Mouse (Mus musculus): ENCODE measurements around the gene Rabl2. TPM values are rescaled to one million over a fixed set of nuclear protein-coding genes. Genes with fewer than 3 reads are reported as not detected.

Gene Rabl2
- total RNA-seq (2022): 10 to 100 TPM; 27.2 to 41.2 (median 32.7) TPM

GRCm38 (mm10) chr15:89591723-89592455, at the start of gene Rabl2:
Gene Rabl2 (minus strand): TSS chr15:89591923.
- DNase-seq (ENCODE audit: low spot score in 2 of 2): peak; percentile 75 to 81

- peak; percentile 48 to 84 for DNase-seq (ENCODE audit: low spot score in 2 of 2)
These were observed 31.9 kb upstream of the Rabl2 start for GRCm38 (mm10) chr15:89623626-89623959.

GRCm38 (mm10) chr15:89622959-89623625, 31.4 kb upstream of the Rabl2 start:
- no peak for DNase-seq (ENCODE audit: low spot score in 2 of 2)

GRCm38 (mm10) chr15:89622312-89622958, 30.7 kb upstream of the Rabl2 start:
- DNase-seq (ENCODE audit: low spot score in 2 of 2): peak in 1 of 2 experiments; percentile 59

- no peak for DNase-seq (ENCODE audit: low spot score in 2 of 2)
These were observed 16.2 kb upstream of the Rabl2 start for GRCm38 (mm10) chr15:89607888-89608287.

- no peak for DNase-seq (ENCODE audit: low spot score in 2 of 2)
These were observed 15.8 kb upstream of the Rabl2 start for GRCm38 (mm10) chr15:89607480-89607879.

- DNase-seq (ENCODE audit: low spot score in 2 of 2): no peak
These were observed 14.3 kb upstream of the Rabl2 start for GRCm38 (mm10) chr15:89605822-89606570.

- DNase-seq (ENCODE audit: low spot score in 2 of 2): no peak
These were observed 825 bp upstream of the Rabl2 start for GRCm38 (mm10) chr15:89592548-89592947.

- DNase-seq (ENCODE audit: low spot score in 2 of 2): no peak
These were observed 406 bp downstream of the Rabl2 start for GRCm38 (mm10) chr15:89591317-89591716.

- no peak for DNase-seq (ENCODE audit: low spot score in 2 of 2)
These were observed 2.6 kb downstream of the Rabl2 start for GRCm38 (mm10) chr15:89589146-89589545.

- no peak for DNase-seq (ENCODE audit: low spot score in 2 of 2)
These were observed 6.1 kb downstream of the Rabl2 start for GRCm38 (mm10) chr15:89585631-89586030.

GRCm38 (mm10) chr15:89585101-89585500, 6.6 kb downstream of the Rabl2 start:
- no peak for DNase-seq (ENCODE audit: low spot score in 2 of 2)

GRCm38 (mm10) chr15:89582494-89582893, 9.2 kb downstream of the Rabl2 start:
- no peak for DNase-seq (ENCODE audit: low spot score in 2 of 2)

GRCm38 (mm10) chr15:89572147-89572546, 19.6 kb downstream of the Rabl2 start:
- no peak for DNase-seq (ENCODE audit: low spot score in 2 of 2)

GRCm38 (mm10) chr15:89568114-89568513, 23.6 kb downstream of the Rabl2 start, which contains the start of gene Acr:
Gene Acr (plus strand): TSS chr15:89568326.
- no peak for DNase-seq (ENCODE audit: low spot score in 2 of 2)

- DNase-seq (ENCODE audit: low spot score in 2 of 2): no peak
These were observed 32.5 kb downstream of the Rabl2 start for GRCm38 (mm10) chr15:89559202-89559731.

- DNase-seq (ENCODE audit: low spot score in 2 of 2): no peak
These were observed 33.7 kb downstream of the Rabl2 start for GRCm38 (mm10) chr15:89557996-89558390.

GRCm38 (mm10) chr15:89557179-89557995, 34.3 kb downstream of the Rabl2 start:
- no peak for DNase-seq (ENCODE audit: low spot score in 2 of 2)

GRCm38 (mm10) chr15:89556401-89557178, 35.1 kb downstream of the Rabl2 start:
- no peak for DNase-seq (ENCODE audit: low spot score in 2 of 2)

GRCm38 (mm10) chr15:89555591-89555990, 36.1 kb downstream of the Rabl2 start:
- DNase-seq (ENCODE audit: low spot score in 2 of 2): no peak

All from layer of hippocampus, adult 8-10 months (tissue).